Mouse (Mus musculus): ENCODE measurements around the gene Tenm3. TPM values are rescaled to one million over a fixed set of nuclear protein-coding genes. Genes with fewer than 3 reads are reported as not detected.

Tenm3 gene
- polyA plus RNA-seq, 1 experiment from 2014 or later: 26.2 TPM

GRCm38 (mm10) chr8:48688706-48689105 lies 155.0 kb downstream of the Tenm3 start:
- no peak overlapping the region for H3K4me3 ChIP-seq (replicated peaks)
- H3K9me3 ChIP-seq (replicated peaks): no peaks in the 10 kb centered on the region
- no peaks in the 10 kb centered on the region for H3K36me3 ChIP-seq
- WGBS: 61% methylated on average over 4 of the region's 4 CpGs
- H3K4me1 ChIP-seq: peaks cover 26% of the 10 kb centered on the region
- H3K27ac ChIP-seq: peak overlapping the region; percentile 73; the same call in 1 of the 2 replicates
- H3K4me2 ChIP-seq: no peak overlapping the region
- H3K27me3 ChIP-seq: no peaks in the 10 kb centered on the region
- no peak for ATAC-seq (replicated peaks; ENCODE audit: low FRiP score)
- H3K9ac ChIP-seq: no peak overlapping the region

DNA sequence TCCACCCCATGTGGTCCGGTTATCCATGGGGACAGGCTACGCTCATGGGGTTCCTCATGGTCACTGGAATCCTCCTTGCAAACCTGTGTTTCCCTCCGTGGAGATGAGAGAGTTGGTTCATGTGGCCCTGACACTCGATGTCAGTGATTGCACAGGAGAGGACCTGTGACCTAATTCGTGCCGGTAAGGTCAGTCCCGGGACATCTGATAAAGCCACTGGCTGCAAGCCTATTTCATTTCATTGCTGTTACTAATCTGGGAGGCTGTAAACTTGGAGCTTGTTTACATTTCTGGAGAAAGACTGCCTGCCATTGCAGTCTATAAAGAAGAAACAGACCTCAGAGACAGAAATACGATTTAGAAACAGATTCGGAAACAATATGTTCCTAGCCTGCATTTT lies 155.6 kb downstream of the Tenm3 start:
- WGBS: 25% methylated on average over 9 of the region's 9 CpGs
- Histone ChIP-seq H3K27ac (peak overlapping the region; percentile 73; the same call in 1 of the 2 replicates), H3K36me3 (no peaks in the 10 kb centered on the region), H3K9me3 (replicated peaks) (no peaks in the 10 kb centered on the region), H3K4me2 (peak overlapping the region; percentile 14; the same call in 1 of the 2 replicates), H3K4me3 (replicated peaks) (no peak overlapping the region), H3K9ac (no peak overlapping the region), H3K4me1 (peaks cover 26% of the 10 kb centered on the region), H3K27me3 (no peaks in the 10 kb centered on the region)
- ATAC-seq (replicated peaks; ENCODE audit: low FRiP score): no peak

DNA sequence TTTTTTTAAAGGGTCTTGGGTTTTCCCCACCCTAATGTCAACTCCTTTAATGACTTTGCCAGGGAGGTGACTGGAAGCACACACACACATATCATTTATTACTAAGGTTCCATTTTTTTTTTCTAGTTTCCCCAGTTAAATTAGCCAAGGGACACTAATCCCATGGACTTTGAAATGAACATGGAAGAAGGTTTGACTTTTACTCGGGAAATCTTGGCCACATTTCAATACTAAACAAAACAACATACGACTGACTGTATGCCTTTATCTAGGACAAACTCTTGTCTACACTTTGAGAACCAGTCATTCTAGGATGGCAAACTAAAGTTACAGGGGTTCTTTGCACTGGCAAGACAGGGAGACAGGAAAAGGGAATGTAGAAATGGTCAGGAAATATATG lies 170.3 kb downstream of the Tenm3 start:
- no peak for ATAC-seq (replicated peaks; ENCODE audit: low FRiP score)
- Histone ChIP-seq H3K4me2 (no peak overlapping the region), H3K4me3 (replicated peaks) (no peak overlapping the region), H3K4me1 (peaks cover 15% of the 10 kb centered on the region; the same call in 1 of the 2 replicates), H3K36me3 (no peaks in the 10 kb centered on the region), H3K9me3 (replicated peaks) (no peaks in the 10 kb centered on the region), H3K27ac (no peak overlapping the region), H3K9ac (no peak overlapping the region), H3K27me3 (no peaks in the 10 kb centered on the region)
- WGBS: 78% methylated on average over 2 of the region's 2 CpGs

- H3K4me2 ChIP-seq: no peak overlapping the region
- peaks cover 12% of the 10 kb centered on the region; the same call in 1 of the 2 replicates for H3K4me1 ChIP-seq
- H3K27ac ChIP-seq: no peak overlapping the region
- no peak overlapping the region for H3K4me3 ChIP-seq (replicated peaks)
- H3K9me3 ChIP-seq (replicated peaks): no peaks in the 10 kb centered on the region
- no peaks in the 10 kb centered on the region for H3K27me3 ChIP-seq
- H3K36me3 ChIP-seq: no peaks in the 10 kb centered on the region
- no peak overlapping the region for H3K9ac ChIP-seq
- WGBS: 94% methylated on average over 11 of the region's 11 CpGs
- ATAC-seq (replicated peaks; ENCODE audit: low FRiP score): no peak
These were observed 171.3 kb downstream of the Tenm3 start for GRCm38 (mm10) chr8:48672471-48672870.

- Histone ChIP-seq H3K4me1 (peaks cover 12% of the 10 kb centered on the region; the same call in 1 of the 2 replicates), H3K4me2 (no peak overlapping the region), H3K9me3 (replicated peaks) (no peaks in the 10 kb centered on the region), H3K27me3 (no peaks in the 10 kb centered on the region), H3K27ac (no peak overlapping the region), H3K9ac (no peak overlapping the region), H3K4me3 (replicated peaks) (no peak overlapping the region), H3K36me3 (no peaks in the 10 kb centered on the region)
- ATAC-seq (replicated peaks; ENCODE audit: low FRiP score): no peak; the same call in 1 of the 2 replicates
- WGBS: 56% methylated on average over 4 of the region's 4 CpGs
These were observed 172.4 kb downstream of the Tenm3 start for GRCm38 (mm10) chr8:48671318-48671717.

DNA sequence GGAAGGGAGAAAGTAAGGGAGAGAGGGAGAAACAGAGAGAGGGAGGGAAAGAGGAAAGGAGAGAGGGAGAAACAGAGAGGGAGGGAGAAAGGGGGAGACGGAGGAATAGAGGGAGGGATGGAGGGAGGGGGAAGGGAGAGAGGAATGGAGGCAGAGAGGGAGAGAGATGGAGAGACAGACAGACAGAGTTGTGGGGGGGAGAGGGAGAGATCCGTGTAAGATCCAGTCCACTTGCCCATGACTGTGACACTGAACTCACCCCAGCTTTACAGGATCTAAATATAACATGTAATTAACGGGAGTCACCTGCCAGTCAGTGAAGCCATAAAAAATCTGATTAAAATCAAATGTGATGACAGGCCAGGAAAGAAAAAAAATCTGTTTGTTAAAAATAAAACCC lies 172.9 kb downstream of the Tenm3 start:
- no peaks in the 10 kb centered on the region for H3K9me3 ChIP-seq (replicated peaks)
- no peak overlapping the region for H3K4me3 ChIP-seq (replicated peaks)
- H3K9ac ChIP-seq: no peak overlapping the region
- ATAC-seq (replicated peaks; ENCODE audit: low FRiP score): peak; percentile 44; the same call in 1 of the 2 replicates
- no peaks in the 10 kb centered on the region for H3K27me3 ChIP-seq
- H3K4me2 ChIP-seq: no peak overlapping the region
- no peak overlapping the region for H3K27ac ChIP-seq
- 11% methylated on average over 3 of the region's 3 CpGs for WGBS
- no peaks in the 10 kb centered on the region for H3K36me3 ChIP-seq
- peaks cover 12% of the 10 kb centered on the region; the same call in 1 of the 2 replicates for H3K4me1 ChIP-seq

DNA sequence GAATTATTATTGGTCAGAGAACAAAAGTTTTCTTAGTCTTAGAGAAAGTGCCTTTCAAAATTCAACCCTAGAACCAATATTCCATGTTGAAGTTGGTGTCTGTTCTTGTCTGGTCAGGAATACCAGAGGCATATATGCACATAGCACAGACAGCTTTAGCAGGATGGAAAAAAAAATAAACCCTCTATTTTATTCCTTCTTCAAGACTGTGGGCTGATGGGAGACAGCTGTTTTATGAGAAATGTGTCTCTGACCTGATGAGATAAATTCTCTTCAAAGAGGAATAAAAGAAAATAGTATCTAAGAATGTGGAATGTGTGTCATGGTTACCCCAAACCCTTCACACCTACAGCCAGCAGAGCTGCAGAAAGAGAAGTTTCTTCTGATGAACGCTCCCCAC lies 173.4 kb downstream of the Tenm3 start:
- H3K36me3 ChIP-seq: no peaks in the 10 kb centered on the region
- ATAC-seq (replicated peaks; ENCODE audit: low FRiP score): no peak
- H3K4me3 ChIP-seq (replicated peaks): no peak overlapping the region
- H3K4me1 ChIP-seq: peaks cover 12% of the 10 kb centered on the region; the same call in 1 of the 2 replicates
- H3K4me2 ChIP-seq: no peak overlapping the region
- H3K9me3 ChIP-seq (replicated peaks): no peaks in the 10 kb centered on the region
- no peaks in the 10 kb centered on the region for H3K27me3 ChIP-seq
- no peak overlapping the region for H3K9ac ChIP-seq
- 52% methylated on average over 1 of the region's 1 CpGs for WGBS
- no peak overlapping the region for H3K27ac ChIP-seq

GRCm38 (mm10) chr8:48665193-48665592 lies 178.6 kb downstream of the Tenm3 start:
- Histone ChIP-seq H3K36me3 (no peaks in the 10 kb centered on the region), H3K27me3 (no peaks in the 10 kb centered on the region), H3K4me2 (no peak overlapping the region), H3K9ac (no peak overlapping the region), H3K27ac (no peak overlapping the region), H3K4me3 (replicated peaks) (no peak overlapping the region), H3K4me1 (0 out of 2 replicates have a peak, but pooled peaks cover 3% of the 10 kb centered on the region), H3K9me3 (replicated peaks) (no peaks in the 10 kb centered on the region)
- no peak for ATAC-seq (replicated peaks; ENCODE audit: low FRiP score)
- 92% methylated on average over 3 of the region's 3 CpGs for WGBS

- Histone ChIP-seq H3K27ac (no peak overlapping the region), H3K9me3 (replicated peaks) (no peaks in the 10 kb centered on the region), H3K4me3 (replicated peaks) (no peak overlapping the region), H3K4me2 (no peak overlapping the region), H3K4me1 (peaks cover 5% of the 10 kb centered on the region; the same call in 1 of the 2 replicates), H3K27me3 (no peaks in the 10 kb centered on the region), H3K36me3 (no peaks in the 10 kb centered on the region), H3K9ac (no peak overlapping the region)
- no peak for ATAC-seq (replicated peaks; ENCODE audit: low FRiP score)
- 86% methylated on average over 1 of the region's 1 CpGs for WGBS
These were observed 184.5 kb downstream of the Tenm3 start for GRCm38 (mm10) chr8:48659226-48659625.

DNA sequence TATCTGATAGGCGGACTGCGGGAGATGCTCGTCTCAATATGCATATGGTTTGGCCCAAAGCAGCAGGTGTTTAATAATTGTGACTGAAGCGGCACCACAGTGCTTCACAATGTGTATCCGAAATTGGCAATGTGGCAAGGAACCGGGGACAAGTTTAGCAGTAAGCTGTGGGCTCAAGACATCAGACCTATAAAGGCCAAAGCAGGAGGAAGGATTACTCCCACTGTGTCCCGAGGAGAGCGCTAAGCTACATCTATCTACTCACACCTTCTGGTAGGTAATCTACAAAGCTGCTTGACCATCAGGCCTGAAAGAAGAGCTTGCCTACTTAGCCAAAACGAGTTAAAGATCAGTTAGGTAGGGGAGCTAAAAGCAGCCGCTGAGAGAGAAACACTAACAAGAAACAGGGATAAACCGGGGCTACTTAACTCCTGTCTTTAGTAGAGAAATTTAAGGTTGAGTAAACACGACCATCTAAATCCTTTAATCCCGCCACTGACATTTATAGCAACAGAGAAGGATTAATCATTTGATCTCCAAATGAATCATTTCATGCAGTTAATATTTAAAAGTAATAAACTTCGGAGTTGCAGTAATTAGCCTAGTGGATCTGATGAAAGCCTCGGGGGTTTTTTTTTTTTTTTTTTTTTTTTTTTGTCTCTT lies 188.2 kb downstream of the Tenm3 start:
- Histone ChIP-seq H3K9ac (no peak overlapping the region), H3K4me1 (peaks cover 5% of the 10 kb centered on the region; the same call in 1 of the 2 replicates), H3K27me3 (no peaks in the 10 kb centered on the region), H3K36me3 (no peaks in the 10 kb centered on the region), H3K27ac (no peak overlapping the region), H3K4me3 (replicated peaks) (no peak overlapping the region), H3K9me3 (replicated peaks) (no peaks in the 10 kb centered on the region), H3K4me2 (no peak overlapping the region)
- WGBS: 50% methylated on average over 15 of the region's 15 CpGs
- ATAC-seq (replicated peaks; ENCODE audit: low FRiP score): no peak

- Histone ChIP-seq H3K27ac (no peak overlapping the region), H3K4me2 (no peak overlapping the region), H3K4me3 (replicated peaks) (no peak overlapping the region), H3K4me1 (no peaks in the 10 kb centered on the region), H3K36me3 (no peaks in the 10 kb centered on the region), H3K9me3 (replicated peaks) (no peaks in the 10 kb centered on the region), H3K9ac (no peak overlapping the region), H3K27me3 (no peaks in the 10 kb centered on the region)
- ATAC-seq (replicated peaks; ENCODE audit: low FRiP score): no peak
- 83% methylated on average over 7 of the region's 7 CpGs for WGBS
These were observed 193.9 kb downstream of the Tenm3 start for GRCm38 (mm10) chr8:48649845-48650244.

DNA sequence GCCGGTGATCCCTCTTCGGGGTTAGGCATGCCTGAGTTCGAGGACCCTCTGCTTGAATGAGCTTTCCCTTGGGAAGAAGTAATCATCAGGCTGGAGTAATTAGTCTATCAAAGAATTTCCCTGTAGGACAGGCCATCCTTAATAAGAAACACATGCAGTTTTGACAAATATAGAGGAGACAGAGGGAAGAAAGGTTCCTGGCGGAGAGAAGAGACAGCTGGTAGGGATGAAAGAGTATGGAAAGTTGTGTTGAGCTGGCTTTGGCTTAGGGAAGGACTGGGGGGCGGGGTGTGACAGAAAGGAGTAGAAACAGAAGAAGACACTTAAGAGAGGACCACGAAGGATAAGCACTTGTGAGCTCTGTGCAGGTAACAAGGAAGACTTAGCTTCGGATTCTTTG lies 194.3 kb downstream of the Tenm3 start:
- no peaks in the 10 kb centered on the region for H3K9me3 ChIP-seq (replicated peaks)
- H3K9ac ChIP-seq: no peak overlapping the region
- H3K36me3 ChIP-seq: no peaks in the 10 kb centered on the region
- H3K27ac ChIP-seq: no peak overlapping the region
- H3K4me1 ChIP-seq: no peaks in the 10 kb centered on the region
- no peak overlapping the region for H3K4me3 ChIP-seq (replicated peaks)
- no peaks in the 10 kb centered on the region for H3K27me3 ChIP-seq
- ATAC-seq (replicated peaks; ENCODE audit: low FRiP score): 0 out of 2 replicates have a peak, but pooled peaks have one; percentile 36
- H3K4me2 ChIP-seq: no peak overlapping the region
- WGBS: 68% methylated on average over 7 of the region's 7 CpGs

- Histone ChIP-seq H3K36me3 (no peaks in the 10 kb centered on the region), H3K9ac (no peak overlapping the region), H3K4me1 (no peaks in the 10 kb centered on the region), H3K27ac (no peak overlapping the region), H3K9me3 (replicated peaks) (no peaks in the 10 kb centered on the region), H3K4me2 (no peak overlapping the region), H3K4me3 (replicated peaks) (no peak overlapping the region), H3K27me3 (no peaks in the 10 kb centered on the region)
- WGBS: 84% methylated on average over 18 of the region's 18 CpGs
- ATAC-seq (replicated peaks; ENCODE audit: low FRiP score): no peak
These were observed 197.6 kb downstream of the Tenm3 start for GRCm38 (mm10) chr8:48646110-48646509.

Data from kidney, embryonic 15.5 days (tissue).